Mouse (Mus musculus): ENCODE measurements at regions not wholly inside any gene's neighbourhood (a gene's known extent, or its start where the extent isn't known, plus 50 kb on each side); places are given as distances from the start of the nearest gene placed in this dataset.

GRCm38 (mm10) chr1:120761364-120761763 lies 159.1 kb downstream of the En1 start:
- no peak for DNase-seq (ENCODE audit: low read depth)

- DNase-seq (ENCODE audit: low read depth), result no peak
Measured at GRCm38 (mm10) chr1:120762498-120762897, 160.3 kb downstream of the En1 start.

DNA sequence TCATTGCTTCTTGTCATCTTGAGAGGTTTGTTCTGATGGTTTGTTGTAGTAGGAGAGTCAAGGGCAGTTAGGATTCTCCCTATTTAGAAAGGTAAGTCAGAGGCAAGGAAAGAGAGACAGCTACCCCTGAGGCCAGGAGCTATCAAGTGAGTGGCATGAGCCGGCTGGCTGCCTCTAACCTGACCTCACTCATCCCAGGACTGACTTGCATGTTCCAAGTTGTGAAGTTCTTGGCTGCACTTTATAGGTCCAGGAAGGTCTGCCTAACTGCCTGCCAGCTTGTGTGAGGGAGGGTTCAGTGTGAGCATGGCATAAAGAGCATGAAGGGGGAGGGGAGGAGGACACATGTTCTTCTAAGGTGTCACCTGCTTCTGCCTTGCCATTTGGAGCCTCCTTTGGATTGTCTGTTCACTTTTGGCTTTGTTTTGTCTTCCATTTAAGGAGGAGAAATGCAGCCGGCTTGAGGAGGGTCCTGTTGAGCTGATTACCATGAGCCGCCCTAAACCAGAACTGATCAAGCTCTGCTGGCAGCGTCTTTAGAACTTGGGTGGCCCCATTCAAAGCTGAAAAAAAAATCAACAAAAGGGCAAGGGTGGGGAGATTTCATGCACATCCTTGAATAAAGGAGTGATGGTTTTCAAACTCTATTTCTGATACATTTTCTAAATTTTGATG lies 160.8 kb downstream of the En1 start:
- DNase-seq (ENCODE audit: low read depth), result no peak

- DNase-seq (ENCODE audit: low read depth), result no peak
Measured at GRCm38 (mm10) chr1:120767054-120767453, 164.8 kb downstream of the En1 start.

DNA sequence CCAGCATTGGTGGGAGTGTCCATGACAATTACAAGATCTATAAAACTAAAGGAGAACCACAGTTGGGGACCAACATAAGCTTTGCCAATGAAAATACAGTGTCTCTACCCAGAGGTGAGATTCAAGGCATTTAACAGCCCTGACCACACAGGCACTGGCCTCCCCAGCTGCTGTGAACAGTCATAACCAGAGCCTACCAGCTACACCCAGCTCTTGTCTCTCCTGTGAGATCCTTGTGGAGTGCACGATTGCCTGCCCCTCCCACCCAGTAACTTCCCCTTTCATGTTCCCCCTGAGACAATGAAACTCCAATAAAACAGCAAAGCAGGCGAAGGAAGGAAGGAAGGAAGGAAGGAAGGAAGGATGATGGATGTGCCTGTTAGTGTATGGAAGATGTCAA lies 169.1 kb downstream of the En1 start:
- DNase-seq (ENCODE audit: low read depth), result no peak

DNA sequence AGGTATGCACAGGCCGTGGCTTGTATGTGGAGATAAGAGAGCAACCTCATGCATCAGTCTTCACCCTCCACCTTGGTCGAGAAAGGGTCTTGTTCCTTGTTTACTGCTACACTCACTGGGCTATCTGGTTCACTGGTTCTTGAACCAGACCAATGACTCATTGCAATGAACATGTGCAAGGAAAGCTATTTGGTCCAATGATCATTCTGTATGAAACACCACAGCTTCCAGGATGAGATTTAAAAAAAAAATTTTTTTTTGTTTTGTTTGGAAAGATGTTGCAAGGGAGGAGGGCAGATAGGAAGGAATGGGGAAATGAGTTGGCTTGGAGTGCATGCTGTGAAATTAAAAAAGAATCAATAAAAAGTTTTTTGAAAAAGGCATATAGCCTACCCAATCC lies 174.7 kb downstream of the En1 start:
- no peak for DNase-seq (ENCODE audit: low read depth)

GRCm38 (mm10) chr1:120777468-120777867 lies 175.2 kb downstream of the En1 start:
- DNase-seq (ENCODE audit: low read depth), result no peak

DNA sequence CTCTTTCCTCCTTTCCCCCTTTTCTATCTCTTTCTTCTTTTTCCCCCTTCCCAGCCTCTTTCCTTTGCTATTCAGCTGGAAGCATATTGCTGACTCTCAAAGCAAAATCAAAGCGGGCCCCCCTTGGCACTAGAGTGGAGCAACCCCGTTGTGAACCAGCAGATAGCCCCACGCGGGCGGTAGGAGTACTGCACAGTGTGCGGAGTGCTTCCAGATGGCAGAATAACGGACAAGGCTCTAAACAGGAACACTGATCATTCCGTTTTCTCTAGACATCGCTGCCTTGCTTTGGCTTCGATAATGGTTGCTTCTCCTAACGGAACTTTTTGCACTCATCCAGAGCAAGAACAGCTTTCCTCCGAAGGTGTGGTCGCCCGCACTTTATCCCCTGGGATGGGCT lies 193.0 kb downstream of the En1 start:
- no peak for DNase-seq (ENCODE audit: low read depth)

DNA sequence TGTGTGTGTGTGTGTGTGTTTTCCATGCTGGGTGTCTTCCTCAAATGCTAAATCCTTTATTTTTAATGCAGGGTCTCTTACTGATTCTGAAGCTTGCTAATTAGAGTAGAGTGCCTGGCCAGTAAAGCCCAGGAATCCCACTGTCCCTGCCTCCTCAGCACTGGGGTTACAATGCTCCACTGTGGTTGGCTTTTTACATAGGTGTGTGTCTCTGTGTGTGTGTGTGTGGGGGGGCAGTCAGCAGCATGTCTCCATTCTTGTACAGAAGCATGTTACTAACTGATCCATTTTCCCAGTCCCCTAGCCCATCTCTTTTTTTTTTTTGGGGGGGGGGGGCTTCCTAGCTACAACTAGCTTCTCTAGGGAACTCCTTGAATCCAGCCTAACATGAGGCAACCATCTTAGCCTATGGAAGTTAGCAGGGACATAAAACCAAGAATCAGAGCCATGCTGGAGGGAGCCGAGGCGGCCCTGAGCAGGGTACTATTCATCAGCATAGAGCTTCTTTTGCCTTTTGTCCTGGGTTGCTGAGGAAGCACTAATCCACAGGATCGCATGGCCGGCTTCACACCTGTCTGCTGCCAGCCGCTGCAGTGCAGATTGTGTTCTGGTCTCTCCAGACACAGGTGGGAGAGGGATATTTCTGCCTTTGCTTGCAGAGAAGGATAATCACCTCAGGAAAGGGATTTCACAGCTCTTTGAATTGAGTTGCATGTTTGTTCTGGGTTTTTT lies 199.2 kb downstream of the En1 start:
- DNase-seq (ENCODE audit: low read depth), result no peak

DNA sequence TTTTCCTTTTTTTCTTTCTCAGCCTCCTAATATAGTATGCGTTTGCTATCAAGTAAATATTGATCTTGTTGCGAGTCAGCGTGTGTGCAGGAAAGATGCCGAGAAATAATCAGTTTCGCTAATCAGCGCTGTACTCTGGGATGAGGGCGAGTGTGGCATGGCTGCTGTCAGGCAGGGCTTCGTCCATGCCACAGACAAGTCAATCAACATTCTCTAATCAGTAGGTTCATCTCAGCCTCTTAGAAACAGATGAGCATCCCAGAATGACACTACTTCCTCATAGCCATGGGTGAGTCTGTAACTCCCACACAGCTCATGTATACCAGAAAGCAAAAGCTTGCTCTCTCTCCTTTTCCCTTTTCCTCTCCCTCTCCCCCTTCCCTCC lies 199.8 kb downstream of the En1 start:
- DNase-seq (ENCODE audit: low read depth), result no peak

DNA sequence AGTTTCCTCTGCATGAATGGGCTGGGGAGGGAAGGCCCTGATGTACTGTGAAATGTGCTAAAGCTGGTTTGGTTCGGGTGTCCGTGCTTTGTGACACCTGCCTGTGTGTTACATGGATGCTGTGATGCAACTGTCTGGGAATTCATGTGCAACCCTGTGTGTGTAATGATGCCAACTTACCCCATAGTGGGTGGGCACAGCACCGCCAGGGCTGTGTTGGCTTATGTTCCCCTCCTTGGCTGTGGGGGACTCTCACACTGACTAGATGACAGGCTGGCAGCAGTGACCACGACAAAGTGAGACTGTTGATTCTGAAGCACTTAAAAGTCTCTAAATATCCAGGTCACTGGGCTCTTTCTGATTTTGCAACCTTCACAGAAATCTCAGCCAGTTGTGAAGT lies 212.2 kb downstream of the En1 start:
- DNase-seq (ENCODE audit: low read depth), result no peak

DNA sequence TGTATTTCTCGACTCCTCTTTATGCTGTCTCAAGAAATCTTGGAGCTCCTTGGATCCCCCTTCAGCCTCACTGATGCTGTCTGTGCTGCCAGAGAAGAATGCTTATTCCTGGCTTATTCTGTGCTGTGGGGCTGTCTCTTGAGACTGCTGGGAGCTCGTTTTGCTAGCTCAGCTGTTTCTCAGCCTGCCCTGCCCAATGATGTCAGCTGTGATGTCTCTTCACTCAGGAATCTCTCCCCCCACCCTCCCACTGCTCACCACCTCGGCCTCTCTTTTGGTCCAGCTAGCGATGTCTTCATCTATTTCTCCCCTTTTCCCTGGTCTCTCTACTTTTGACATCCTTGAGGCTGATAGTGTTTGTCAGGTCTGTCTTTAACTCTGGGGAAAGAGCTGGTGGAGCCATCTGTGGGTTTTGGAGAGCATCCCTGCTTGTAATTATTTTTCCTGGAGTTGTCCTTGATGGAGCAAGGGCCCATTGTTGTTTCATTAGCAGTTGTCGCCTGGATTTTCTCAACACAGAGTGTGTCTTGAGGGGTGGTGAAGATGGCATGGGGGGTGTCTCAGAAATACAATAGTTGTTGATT lies 214.1 kb downstream of the En1 start:
- no peak for DNase-seq (ENCODE audit: low read depth)

- DNase-seq (ENCODE audit: low read depth), result no peak
Measured at GRCm38 (mm10) chr1:120817563-120817962, 215.3 kb downstream of the En1 start.

GRCm38 (mm10) chr1:120831975-120832374 lies 229.8 kb downstream of the En1 start:
- DNase-seq (ENCODE audit: low read depth), result no peak

- DNase-seq (ENCODE audit: low read depth), result no peak
Measured at GRCm38 (mm10) chr1:120842596-120842995, 240.4 kb downstream of the En1 start.

DNA sequence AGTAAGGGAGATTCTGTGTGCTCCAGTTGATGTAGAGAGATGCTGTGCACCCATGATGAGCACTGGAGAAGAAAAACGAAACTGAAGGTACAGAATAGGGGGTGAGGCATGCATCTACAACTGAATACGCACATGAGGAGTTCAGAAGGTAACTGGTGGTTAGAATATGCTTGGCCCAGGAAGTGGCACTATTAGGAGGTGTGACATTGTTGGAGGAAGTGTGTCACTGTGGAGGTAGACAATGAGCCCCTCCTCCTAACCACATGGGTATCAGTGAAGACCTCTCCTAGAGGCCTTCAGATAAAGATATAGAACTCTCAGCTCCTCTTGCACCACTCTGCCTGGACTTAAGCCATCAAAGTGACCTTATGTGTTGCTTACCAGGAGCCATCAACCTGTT lies 243.9 kb downstream of the En1 start:
- DNase-seq (ENCODE audit: low read depth), result no peak

GRCm38 (mm10) chr1:120851860-120852503 lies 249.8 kb downstream of the En1 start:
- no peak for DNase-seq (ENCODE audit: low read depth)

DNA sequence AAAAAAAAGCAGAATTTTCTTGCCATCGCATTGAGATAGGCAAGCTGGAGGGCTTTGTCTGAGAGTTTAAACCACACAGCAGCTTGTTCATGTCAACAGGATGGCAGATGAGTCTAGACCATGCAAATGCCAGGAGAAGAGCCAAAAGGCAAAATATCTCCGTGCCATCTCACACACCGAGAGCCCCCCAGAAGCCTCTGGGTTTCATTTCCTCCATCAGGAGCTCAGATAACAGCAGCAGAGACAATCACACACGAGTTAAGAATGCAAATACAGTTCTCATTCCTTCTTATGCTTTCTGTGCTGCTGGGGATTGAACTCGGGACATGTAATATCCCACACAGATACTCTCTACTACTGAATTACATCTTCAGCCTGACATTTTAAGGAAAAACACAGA lies 255.3 kb downstream of the En1 start:
- no peak for DNase-seq (ENCODE audit: low read depth)

GRCm38 (mm10) chr1:120859546-120859945 lies 257.3 kb downstream of the En1 start:
- no peak for DNase-seq (ENCODE audit: low read depth)

DNA sequence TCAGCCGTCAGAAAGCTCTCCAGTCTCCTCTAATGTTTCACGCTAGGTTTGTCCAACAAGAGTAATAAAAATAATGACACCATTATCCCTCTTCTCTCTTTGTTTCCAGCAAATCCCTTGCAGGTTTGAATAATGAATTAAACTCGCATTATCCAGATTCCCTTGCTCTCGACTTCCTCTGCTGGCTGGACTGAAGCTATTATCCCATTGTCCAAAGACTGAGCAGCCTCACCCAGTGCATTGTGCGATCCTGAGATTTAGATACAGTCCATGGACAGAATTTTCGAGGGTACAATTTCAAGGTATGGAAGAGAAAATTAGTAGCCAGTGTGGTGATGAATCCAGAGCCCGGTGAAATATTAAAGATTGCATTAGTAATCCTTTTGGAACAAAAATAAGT lies 270.3 kb downstream of the En1 start:
- DNase-seq (ENCODE audit: low read depth), result no peak

DNA sequence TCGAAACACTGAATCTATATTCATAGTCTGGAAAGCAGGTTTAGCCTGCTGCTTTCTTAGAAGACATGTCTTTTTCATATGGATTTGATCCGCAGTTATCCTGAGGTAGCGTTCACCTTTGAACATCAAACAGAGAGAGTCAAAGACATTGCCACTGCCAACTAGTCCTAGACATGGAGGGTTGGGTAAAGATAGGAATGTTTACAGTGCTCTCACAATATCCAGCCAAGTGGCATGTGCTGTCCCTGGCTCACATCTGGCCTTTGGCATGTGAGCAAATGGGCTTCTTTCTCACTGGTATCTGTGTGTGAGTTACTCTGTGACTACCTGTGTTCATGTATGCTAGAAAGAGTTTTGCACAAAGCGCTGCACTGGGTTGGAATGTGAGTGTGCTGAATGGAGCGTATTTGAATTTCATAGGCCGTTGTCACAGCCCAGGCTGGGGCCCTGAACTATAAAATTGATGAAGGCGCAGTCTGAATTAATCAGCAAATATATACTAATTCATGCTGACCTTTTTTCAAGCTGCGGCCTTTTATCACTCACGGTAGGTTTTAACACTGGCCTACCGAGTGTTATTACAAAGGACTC lies 280.8 kb downstream of the En1 start:
- DNase-seq (ENCODE audit: low read depth), result no peak

DNA sequence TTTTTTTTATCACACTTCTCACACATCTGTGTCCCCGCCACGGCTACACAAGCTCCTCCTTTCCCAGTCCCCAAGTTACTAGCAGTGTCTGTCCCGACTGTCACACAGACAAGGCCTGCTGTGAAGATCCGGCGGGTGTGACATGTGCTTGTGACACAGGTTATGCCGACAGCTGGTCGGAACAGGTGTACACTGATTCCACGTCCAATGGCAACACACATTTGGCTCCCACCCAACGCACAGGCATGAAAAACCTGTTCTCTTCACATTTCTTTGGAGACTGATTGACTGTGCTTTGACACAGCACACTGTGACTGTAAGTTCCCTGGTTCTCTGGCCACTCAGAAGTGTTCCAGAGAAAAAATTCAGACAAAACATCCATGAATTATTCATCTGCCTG lies 281.4 kb downstream of the En1 start:
- no peak for DNase-seq (ENCODE audit: low read depth)

- DNase-seq (ENCODE audit: low read depth), result no peak
Measured at GRCm38 (mm10) chr1:120910801-120911200, 308.6 kb downstream of the En1 start.
